Mouse (Mus musculus): ENCODE results near the gene Mta1. TPM values are rescaled to one million over a fixed set of nuclear protein-coding genes. Genes with fewer than 3 reads are reported as not detected.
A peak's percentile ranks its signal among the peaks of the same experiment; 100 is the strongest.

The Mta1 gene
- polyA plus RNA-seq, 1 experiment from 2014 or later = 4.9 TPM

- Histone ChIP-seq H3K4me1 (replicated peaks; ENCODE audit: control insufficient read depth, insufficient read depth) (peaks cover 13% of the 10 kb centered on the region), H3K27me3 (ENCODE audit: control insufficient read depth, insufficient read depth, low read length) (no peaks in the 10 kb centered on the region), H3K36me3 (ENCODE audit: control insufficient read depth, insufficient read depth, low read length) (no peaks in the 10 kb centered on the region), H3K9ac (ENCODE audit: low read length) (peak overlapping the region; percentile 61; the same call in 1 of the 2 replicates), H3K4me3 (ENCODE audit: low read depth, low read length) (no peak overlapping the region), H3K9me3 (ENCODE audit: control insufficient read depth, low read length) (no peaks in the 10 kb centered on the region), H3K4me2 (replicated peaks; ENCODE audit: low read depth) (peak overlapping the region; percentile 81; the same call in 1 of the 2 replicates), H3K27ac (replicated peaks) (no peak overlapping the region)
- ATAC-seq (ENCODE audit: low FRiP score, low TSS enrichment) = no peak
- no peak for DNase-seq (ENCODE audit: low spot score)
- no peak for TF ChIP-seq EP300 (optimal IDR thresholded peaks at IDR 0.05)
- TF ChIP-seq CTCF (IDR thresholded peaks at IDR 0.05; ENCODE audit: low read depth) = no peak
- 81% methylated on average over 6 of the region's 6 CpGs for WGBS
Measured at GRCm38 (mm10) chr12:113152991-113153525, 55.0 kb downstream of the Mta1 start.

GRCm38 (mm10) chr12:113153971-113154370 lies 55.9 kb downstream of the Mta1 start:
- no peak for DNase-seq (ENCODE audit: low spot score)
- Histone ChIP-seq H3K27ac (replicated peaks) (no peak overlapping the region), H3K36me3 (ENCODE audit: control insufficient read depth, insufficient read depth, low read length) (no peaks in the 10 kb centered on the region), H3K27me3 (ENCODE audit: control insufficient read depth, insufficient read depth, low read length) (no peaks in the 10 kb centered on the region), H3K4me1 (replicated peaks; ENCODE audit: control insufficient read depth, insufficient read depth) (peaks cover 8% of the 10 kb centered on the region), H3K4me3 (ENCODE audit: low read depth, low read length) (no peak overlapping the region), H3K9ac (ENCODE audit: low read length) (no peak overlapping the region), H3K4me2 (replicated peaks; ENCODE audit: low read depth) (no peak overlapping the region), H3K9me3 (ENCODE audit: control insufficient read depth, low read length) (no peaks in the 10 kb centered on the region)
- TF ChIP-seq EP300 (optimal IDR thresholded peaks at IDR 0.05) (no peak), CTCF (IDR thresholded peaks at IDR 0.05; ENCODE audit: low read depth) (no peak)
- ATAC-seq (ENCODE audit: low FRiP score, low TSS enrichment) = no peak
- WGBS = 90% methylated on average over 7 of the region's 7 CpGs

DNA sequence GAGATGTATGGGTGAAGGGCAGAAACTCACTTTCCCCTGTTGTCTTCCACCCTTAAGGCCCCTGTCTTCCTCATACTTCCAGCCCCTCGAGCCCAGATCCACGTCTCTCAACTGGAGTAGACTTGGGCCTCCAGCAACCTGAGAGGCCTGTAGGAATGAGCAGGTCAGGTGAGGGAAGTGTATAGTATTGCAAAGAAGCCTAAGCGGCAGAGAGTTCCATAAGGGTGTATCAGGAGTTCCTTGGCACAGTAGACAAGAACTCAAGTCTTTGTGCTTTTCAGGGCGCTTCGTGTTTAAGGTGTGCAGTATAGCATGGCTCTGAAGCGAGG lies 56.6 kb downstream of the Mta1 start:
- WGBS = 56% methylated on average over 6 of the region's 6 CpGs
- Histone ChIP-seq H3K4me3 (ENCODE audit: low read depth, low read length) (no peak overlapping the region), H3K36me3 (ENCODE audit: control insufficient read depth, insufficient read depth, low read length) (no peaks in the 10 kb centered on the region), H3K9ac (ENCODE audit: low read length) (no peak overlapping the region), H3K4me1 (replicated peaks; ENCODE audit: control insufficient read depth, insufficient read depth) (peaks cover 8% of the 10 kb centered on the region), H3K27ac (replicated peaks) (peak overlapping the region; percentile 89), H3K4me2 (replicated peaks; ENCODE audit: low read depth) (peak overlapping the region; percentile 70), H3K9me3 (ENCODE audit: control insufficient read depth, low read length) (no peaks in the 10 kb centered on the region), H3K27me3 (ENCODE audit: control insufficient read depth, insufficient read depth, low read length) (no peaks in the 10 kb centered on the region)
- TF ChIP-seq CTCF (IDR thresholded peaks at IDR 0.05; ENCODE audit: low read depth) (no peak), EP300 (optimal IDR thresholded peaks at IDR 0.05) (no peak)
- ATAC-seq (ENCODE audit: low FRiP score, low TSS enrichment) = no peak
- no peak for DNase-seq (ENCODE audit: low spot score)

DNA sequence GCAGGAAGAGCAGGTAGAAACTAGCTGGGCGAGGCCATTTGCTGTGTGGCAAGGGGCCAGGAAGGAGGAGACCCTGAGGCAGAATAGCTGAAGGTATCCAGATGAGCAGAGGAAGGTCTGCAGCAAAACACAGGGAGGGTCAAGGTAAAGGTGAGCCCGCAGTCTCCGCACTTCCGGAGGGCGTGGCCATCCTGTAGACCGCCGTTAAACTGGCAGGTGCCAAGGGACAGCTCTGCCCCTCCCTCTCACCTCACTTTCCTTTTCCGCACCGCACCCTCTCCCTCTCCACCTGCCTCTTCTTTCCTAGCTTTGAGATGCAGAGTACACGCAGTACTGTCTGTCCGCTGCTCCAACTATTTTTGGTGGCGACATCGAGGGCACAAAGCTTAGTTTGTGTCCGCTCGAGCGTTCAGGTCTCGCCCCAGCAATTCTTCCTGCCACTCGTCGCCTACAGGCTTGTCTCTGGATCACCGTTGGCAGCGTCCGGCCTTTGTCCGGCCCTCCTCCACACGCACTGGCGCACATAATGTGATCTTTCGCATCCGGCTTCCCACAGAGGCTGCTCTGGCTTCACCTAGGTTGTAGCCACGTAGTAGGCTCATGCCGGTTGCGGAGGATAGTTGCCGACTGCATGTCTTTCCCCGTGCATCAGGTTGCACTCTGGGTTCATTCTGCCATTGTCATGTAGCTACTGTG lies 57.1 kb downstream of the Mta1 start:
- Histone ChIP-seq H3K36me3 (ENCODE audit: control insufficient read depth, insufficient read depth, low read length) (no peaks in the 10 kb centered on the region), H3K4me2 (replicated peaks; ENCODE audit: low read depth) (peak overlapping the region; percentile 70), H3K27me3 (ENCODE audit: control insufficient read depth, insufficient read depth, low read length) (no peaks in the 10 kb centered on the region), H3K9me3 (ENCODE audit: control insufficient read depth, low read length) (no peaks in the 10 kb centered on the region), H3K27ac (replicated peaks) (peak overlapping the region; percentile 89), H3K4me1 (replicated peaks; ENCODE audit: control insufficient read depth, insufficient read depth) (peaks cover 8% of the 10 kb centered on the region), H3K4me3 (ENCODE audit: low read depth, low read length) (peak overlapping the region; percentile 40), H3K9ac (ENCODE audit: low read length) (peak overlapping the region; percentile 63)
- ATAC-seq (ENCODE audit: low FRiP score, low TSS enrichment) (0 out of 2 replicates have a peak, but pooled peaks have one; percentile 3), DNase-seq (ENCODE audit: low spot score) (peak; percentile 76)
- 4% methylated on average over 32 of the region's 32 CpGs for WGBS
- TF ChIP-seq EP300 (optimal IDR thresholded peaks at IDR 0.05) (no peak), CTCF (IDR thresholded peaks at IDR 0.05; ENCODE audit: low read depth) (no peak)

DNA sequence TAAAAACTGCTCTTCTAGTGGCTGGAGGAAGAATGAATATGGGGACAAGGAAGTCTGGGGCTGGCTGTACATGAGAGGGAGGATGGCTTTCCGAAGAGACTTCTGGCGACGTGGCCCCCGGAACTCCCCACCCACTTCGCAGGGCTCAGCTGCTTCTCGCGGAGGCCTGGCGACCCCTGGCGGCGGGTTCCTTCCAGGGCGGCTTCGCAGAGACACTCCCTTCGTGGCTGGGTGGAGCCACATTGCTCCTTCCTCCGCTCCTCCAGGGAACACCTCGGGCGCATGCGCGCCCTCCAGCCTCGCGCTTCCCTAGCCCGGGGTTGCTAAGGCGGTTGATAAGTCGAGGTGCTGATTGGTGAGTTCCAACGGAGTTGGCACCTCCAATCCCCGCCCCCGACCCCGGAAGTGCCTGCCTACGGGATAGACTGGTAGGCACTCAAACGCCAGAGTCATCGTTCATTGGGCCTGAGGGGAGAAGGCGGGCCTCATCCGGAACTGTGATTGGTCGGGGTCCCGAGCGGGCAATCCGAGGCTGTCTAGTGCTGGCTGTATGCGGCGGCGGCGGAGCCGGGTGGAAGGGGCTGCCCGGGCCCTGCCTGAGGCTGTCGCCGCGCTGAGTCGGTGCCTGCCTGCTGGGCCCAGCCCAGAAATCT lies 57.9 kb downstream of the Mta1 start, which contains the start of gene Tedc1:
Tedc1 (plus strand) TSS at position 535 of the 653 bp plus-strand sequence.
- Histone ChIP-seq H3K4me3 (ENCODE audit: low read depth, low read length) (peak within 1 kb of the TSS; percentile 51), H3K9me3 (ENCODE audit: control insufficient read depth, low read length) (no peaks in the 10 kb centered on the region), H3K4me1 (replicated peaks; ENCODE audit: control insufficient read depth, insufficient read depth) (peaks cover 8% of the 10 kb centered on the region), H3K9ac (ENCODE audit: low read length) (peak within 1 kb of the TSS; percentile 63), H3K27ac (replicated peaks) (peak within 1 kb of the TSS; percentile 89), H3K27me3 (ENCODE audit: control insufficient read depth, insufficient read depth, low read length) (no peaks in the 10 kb centered on the region), H3K4me2 (replicated peaks; ENCODE audit: low read depth) (peak within 1 kb of the TSS; percentile 90), H3K36me3 (ENCODE audit: control insufficient read depth, insufficient read depth, low read length) (no peaks in the 10 kb centered on the region)
- DNase-seq (ENCODE audit: low spot score) (peak; percentile 99), ATAC-seq (ENCODE audit: low FRiP score, low TSS enrichment) (peak; percentile 96)
- peak; percentile 99 for TF ChIP-seq CTCF (IDR thresholded peaks at IDR 0.05; ENCODE audit: low read depth)
- no peak for TF ChIP-seq EP300 (optimal IDR thresholded peaks at IDR 0.05)
- WGBS = under 1% methylated on average over 46 of the region's 46 CpGs

Data from stomach, postnatal 0 days (tissue).